ENCODE assay signal across 11 mouse cellular contexts in the genomic region with DNA sequence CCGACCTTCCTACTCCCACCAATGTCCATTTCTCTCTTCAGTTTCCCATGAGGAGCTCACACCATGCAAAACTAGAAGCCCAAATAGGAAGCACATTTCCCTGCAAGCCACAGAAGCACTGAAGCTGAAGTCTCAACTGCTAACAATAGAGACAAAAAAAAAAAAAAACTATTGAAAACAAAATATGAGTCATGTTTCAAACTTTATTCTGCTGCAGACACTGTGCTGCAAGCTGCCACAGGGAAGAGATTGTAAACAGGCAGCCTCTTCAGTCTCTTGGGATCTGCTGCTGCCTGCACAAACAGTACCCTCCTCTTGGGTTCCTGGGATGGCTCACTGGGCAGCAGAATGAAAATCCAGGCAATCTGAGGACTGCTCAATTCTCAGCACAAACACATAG.
DNase-seq lines count a peak whose midpoint lies in the region; ATAC-seq and TF ChIP-seq lines count a peak whose summit lies in the region.
"Had no signal": no experiment of that assay in that cellular context is flagged by ENCODE, and none has a peak within 500 bp of the region (broad histone marks: within the 10 kb centered on the region; RNA-seq: fewer than 3 reads in every experiment).

No protein-coding gene starts in this region.

- no peak for DNase-seq in frontal cortex, postnatal 10 days (ENCODE audit: low spot score in 2 of 2)
- DNase-seq in kidney, postnatal 0 days (ENCODE audit: low spot score), result peak; percentile 34
- no peak for DNase-seq in kidney, adult 8-10 months
- DNase-seq in 3T3-L1 (ENCODE audit: low read depth, low spot score), result peak; percentile 60
- DNase-seq in fibroblast of lung, adult 2 months (ENCODE audit: low read depth), result peak; percentile 1
- no peak for DNase-seq in thymus, postnatal 0 days (ENCODE audit: low spot score)
- no peak for DNase-seq in cerebellum, postnatal 36 days
- DNase-seq: cerebellum, postnatal 14 days had no signal

- H3K36me3 ChIP-seq in kidney, postnatal 0 days (ENCODE audit: insufficient read depth, low read length), result no peaks in the 10 kb centered on the region

- TF ChIP-seq CTCF in kidney, postnatal 0 days (IDR thresholded peaks at IDR 0.05; ENCODE audit: low read depth), result no peak

- no peak overlapping the region for H3K9ac ChIP-seq in kidney, postnatal 0 days (ENCODE audit: low read depth, low read length)
- H3K9ac ChIP-seq: liver, embryonic 14.5 days had no signal

- no peaks in the 10 kb centered on the region for H3K27me3 ChIP-seq in kidney, postnatal 0 days (ENCODE audit: insufficient read depth, low read length)

- no peak overlapping the region for H3K4me3 ChIP-seq in kidney, postnatal 0 days (replicated peaks; ENCODE audit: low read depth, low read length)

- WGBS in kidney, postnatal 0 days, result 74% methylated on average over 1 of the region's 1 CpGs

- H3K4me1 ChIP-seq in kidney, postnatal 0 days (replicated peaks; ENCODE audit: insufficient read depth, low read length), result no peaks in the 10 kb centered on the region

- peak overlapping the region; percentile 56; the same call in 1 of the 2 replicates for H3K27ac ChIP-seq in kidney, postnatal 0 days
- H3K27ac ChIP-seq: liver, embryonic 14.5 days had no signal

- no peaks in the 10 kb centered on the region for H3K9me3 ChIP-seq in kidney, postnatal 0 days (replicated peaks; ENCODE audit: low read length)

- ATAC-seq in frontal cortex, adult (ENCODE audit: low TSS enrichment), result peak; percentile 86
- no peak for ATAC-seq in kidney, postnatal 0 days (replicated peaks; ENCODE audit: low FRiP score, low read depth)
- ATAC-seq: inflammation-experienced regulatory T-cells, adult 6 months had no signal

- H3K4me2 ChIP-seq in kidney, postnatal 0 days (ENCODE audit: low read length), result no peak overlapping the region

Comparison
In these comparisons a context has a peak if more than half of its experiments do, and no peak if none do; other contexts are left out.
1. DNase-seq: peak in kidney, postnatal 0 days (single experiment), 3T3-L1 (single experiment) and fibroblast of lung, adult 2 months (single experiment); none in frontal cortex, postnatal 10 days (0 of 2), kidney, adult 8-10 months (0 of 2), thymus, postnatal 0 days (single experiment) and cerebellum, postnatal 36 days (0 of 2).